Mouse (Mus musculus) layer of hippocampus, adult 8-10 months (tissue): Measurements from ENCODE around the gene Pacrg. TPM values are rescaled to one million over a fixed set of nuclear protein-coding genes. Genes with fewer than 3 reads are reported as not detected.

ENCODE experiments used
- total RNA-seq, 4 experiments: library from RNA; stranded (reverse); gene quantifications; 2 replicates each; pipeline ENCODE4 v1.2.4; 2022

Gene Pacrg
- total RNA-seq, 4 experiments from 2014 or later: 20.0 to 28.8 (median 23.4) TPM

Other genes with a start within 250 kb of the Pacrg start
- 10 to 100 TPM; 18.5 to 25.7 (median 19.9) TPM for gene Prkn, start 73 bp upstream of the Pacrg start, total RNA-seq